Mouse (Mus musculus): ENCODE measurements around the gene Acads. TPM values are rescaled to one million over a fixed set of nuclear protein-coding genes. Genes with fewer than 3 reads are reported as not detected.

Gene Acads
- total and polyA plus RNA-seq, 3 experiments = 181 to 279 (median 208) TPM

DNA sequence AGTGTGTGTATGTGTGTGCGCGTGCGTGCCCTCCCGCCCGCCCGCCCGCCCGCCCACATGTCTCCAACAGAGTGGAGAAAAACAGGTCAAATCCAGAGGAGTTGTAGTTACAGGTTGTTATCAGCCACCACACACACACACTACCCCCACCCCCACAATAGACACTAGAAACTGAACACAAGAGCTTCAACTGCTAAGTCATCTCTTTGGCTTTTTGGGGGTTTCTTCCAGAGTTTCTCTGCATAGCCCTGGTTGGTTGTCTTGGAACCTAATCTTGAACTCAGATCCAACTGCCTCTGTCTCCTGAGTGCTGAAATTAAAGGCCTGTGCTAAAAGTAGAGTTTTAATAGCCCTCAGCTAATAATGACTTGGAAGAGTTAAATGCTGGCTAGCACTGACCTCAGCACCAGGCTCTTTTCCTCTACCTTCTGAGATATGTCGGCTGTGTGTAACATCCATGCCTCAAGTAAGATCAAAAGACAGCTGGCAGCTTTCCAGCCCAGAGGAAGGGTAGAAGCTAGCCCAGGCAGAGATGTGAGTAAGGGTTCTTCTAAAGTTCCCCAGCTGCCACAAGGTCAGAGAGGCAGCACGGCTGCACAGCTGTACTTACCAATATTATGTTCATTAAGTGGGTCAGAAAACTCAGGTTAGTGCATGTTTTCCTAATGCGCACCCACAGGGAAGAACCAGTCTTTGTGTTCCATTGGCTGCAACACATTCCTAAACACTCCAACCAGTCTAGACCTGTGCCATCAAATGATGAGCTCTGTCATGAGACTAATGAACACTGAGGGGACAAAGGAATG, 47.8 kb downstream of the Acads start:
- DNase-seq = peak; percentile 66

DNA sequence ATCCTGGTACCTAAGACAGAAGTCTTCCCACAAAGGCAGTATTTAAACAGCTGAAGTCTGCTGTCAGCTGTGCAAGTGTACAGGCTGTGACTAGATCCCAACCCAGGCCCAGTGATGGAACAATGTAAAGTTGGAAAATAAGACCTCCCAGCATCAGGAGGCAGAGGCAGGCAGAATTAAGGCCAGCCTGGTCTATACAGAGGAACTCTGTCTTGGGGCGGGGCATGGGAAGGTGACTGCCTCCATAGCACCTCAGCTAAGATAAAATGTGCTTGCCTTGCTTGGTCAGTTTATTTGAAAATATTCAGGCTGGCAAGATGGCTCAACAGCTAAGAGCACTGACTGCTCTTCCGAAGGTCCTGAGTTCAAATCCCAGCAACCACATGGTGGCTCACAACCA, 48.7 kb downstream of the Acads start:
- no peak for DNase-seq

DNA sequence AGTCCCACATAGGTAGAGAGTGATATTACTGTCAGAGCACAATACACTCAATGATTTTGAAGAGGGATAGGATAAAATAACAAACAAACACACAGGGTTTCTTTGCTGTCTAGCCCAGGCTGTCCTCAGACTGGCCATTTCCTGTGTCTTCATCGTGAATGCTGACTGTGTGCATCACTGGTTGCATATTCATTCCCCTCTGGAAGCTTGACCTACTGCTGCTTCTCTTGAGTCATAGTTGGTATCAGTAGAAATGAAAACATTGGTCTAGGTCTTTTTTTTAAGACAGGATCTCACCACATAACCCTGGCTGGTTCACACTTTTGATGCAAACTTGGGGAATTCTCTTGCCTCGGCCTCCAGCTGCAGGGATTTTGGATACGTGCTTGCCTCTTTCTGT, 49.5 kb downstream of the Acads start:
- peak; percentile 17 for DNase-seq

DNA sequence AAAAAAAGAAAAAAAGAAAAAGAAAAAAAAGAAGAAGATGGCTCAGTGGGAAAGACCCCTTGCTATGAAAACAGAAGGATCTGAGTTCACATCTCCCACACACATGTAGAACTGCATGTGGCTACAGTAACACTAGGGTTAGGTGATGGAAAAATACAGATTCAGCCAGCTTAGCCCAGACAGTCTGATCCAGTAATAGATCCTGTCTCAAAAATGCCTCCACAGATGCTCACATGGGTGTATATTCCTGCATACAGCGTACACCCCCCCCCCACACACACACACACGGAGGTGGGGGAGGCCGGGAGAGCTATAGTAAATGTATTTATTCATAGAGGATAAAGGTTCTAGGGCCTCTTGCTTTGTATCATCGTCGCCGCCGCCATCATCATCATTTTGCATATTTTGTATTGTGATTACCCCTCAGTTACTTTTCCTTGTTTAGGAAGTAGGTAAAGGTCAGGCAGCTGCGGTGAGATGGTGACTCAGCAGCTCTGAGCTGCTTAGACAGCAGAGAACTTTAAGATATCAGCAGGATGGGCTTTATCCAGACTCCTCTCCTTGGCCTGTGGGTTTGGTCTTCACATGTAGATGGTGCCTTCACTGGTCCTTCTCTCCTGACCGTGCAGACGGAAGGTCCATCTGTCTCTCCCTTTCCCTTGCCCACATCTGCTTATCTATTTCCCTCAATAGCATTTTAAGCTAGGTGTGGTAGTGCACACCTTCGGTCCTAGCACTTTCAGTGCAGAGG, 50.3 kb downstream of the Acads start:
- DNase-seq = peak; percentile 15

DNA sequence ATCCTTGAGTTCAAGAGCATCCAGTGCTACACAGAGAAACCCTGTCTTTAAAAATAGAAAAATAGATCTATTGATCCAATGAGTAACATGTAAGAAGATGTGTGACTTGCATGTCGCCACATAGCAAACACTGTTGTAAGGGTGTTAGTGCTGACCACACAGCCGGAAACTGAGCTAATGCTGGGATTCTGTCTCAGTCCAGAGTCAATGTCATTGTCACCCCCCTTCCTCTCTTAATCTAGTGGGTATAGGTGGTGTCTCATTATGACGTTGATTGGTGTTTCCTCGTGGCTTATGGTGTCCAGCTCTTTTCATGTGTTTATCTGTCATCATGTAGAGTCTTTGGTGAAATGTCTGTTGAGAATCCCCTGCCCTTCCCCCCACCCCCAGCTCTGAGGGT, 52.9 kb downstream of the Acads start:
- DNase-seq = no peak

DNA sequence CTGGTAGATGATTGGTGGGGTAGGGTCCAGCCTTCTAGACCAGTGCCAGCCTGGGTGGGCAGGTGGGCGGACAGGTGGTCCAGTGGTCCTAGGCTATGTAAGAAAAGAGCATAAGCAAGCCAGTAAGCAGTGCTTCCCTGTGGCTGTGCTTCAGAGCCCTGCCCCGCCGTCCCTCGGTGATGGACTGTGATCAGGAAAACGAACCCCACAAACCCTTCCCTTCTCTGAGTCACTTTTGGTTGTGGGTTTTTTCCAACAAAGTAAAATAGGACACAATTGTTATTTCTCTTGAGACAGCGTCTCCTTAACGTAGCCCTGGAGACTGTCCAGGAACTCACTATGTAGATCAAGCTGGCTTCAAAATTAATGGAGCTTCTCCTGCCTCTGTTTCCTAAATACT, 55.8 kb downstream of the Acads start:
- peak; percentile 59 for DNase-seq

DNA sequence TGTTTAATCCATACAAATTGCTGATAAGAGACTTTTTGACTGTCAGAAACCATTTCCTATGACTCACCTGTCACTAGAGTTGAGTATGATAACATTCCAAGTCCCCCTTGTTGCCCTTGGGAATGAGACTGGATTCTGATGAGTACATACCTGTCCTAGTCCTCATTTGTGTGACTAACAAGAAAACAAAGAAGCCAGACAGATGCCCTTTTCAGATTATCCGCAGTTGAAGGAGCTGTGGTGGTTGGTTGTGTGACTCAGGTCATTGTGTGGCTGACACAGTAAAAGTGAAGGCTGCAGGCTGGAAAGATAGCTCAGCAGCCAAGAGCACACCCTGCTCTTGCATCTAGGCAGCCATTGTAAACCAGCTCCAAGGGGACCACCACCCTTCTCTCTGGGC, 56.6 kb downstream of the Acads start:
- peak; percentile 63 for DNase-seq

DNA sequence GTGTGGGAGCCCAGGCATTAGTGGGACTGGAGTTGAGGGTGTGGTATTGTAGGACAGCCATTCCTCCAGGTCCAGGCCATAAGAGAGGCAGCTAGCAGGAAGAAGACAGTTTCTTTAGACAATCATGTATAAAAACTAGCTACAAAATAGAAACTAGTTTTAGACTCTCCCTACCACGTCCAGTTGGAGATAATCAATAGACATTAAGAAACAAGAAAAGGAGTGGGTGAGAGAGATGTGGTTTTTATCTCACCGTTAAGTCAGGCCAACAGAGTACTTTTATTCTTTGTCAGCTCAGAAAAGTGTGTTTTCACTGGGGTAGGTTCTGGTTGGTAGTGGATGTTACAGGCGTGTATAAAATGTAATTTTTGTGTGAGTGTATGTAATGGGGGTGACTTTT, 58.2 kb downstream of the Acads start:
- no peak for DNase-seq

Other genes with a start within 250 kb of the Acads start
- gene Oasl2, start 222.4 kb downstream of the Acads start, total RNA-seq (2021) = 10 to 100 TPM; 11.6 to 12.2 TPM
- gene Oasl2, start 222.4 kb downstream of the Acads start, polyA plus RNA-seq (2012; rRNA removed) = 7.6 and 7.7 TPM in 2 replicates
- gene Oasl1, start 196.1 kb downstream of the Acads start, total RNA-seq (2021) = 1 to 10 TPM in 1 of 2 experiments, under 1 TPM in 1; 0.98 to 1.3 TPM
- gene Oasl1, start 196.1 kb downstream of the Acads start, polyA plus RNA-seq (2012; rRNA removed) = 5.0 and 7.4 TPM in 2 replicates
- 10 to 100 TPM; 36.2 to 55.3 TPM for gene 2210016L21Rik, start 177.2 kb downstream of the Acads start, total RNA-seq (2021)
- gene 2210016L21Rik, start 177.2 kb downstream of the Acads start, polyA plus RNA-seq (2012; rRNA removed) = 24.5 and 28.1 TPM in 2 replicates
- under 1 TPM in 1 of 2 experiments, not detected in 1; 0.09 TPM for gene Hnf1a, start 148.3 kb downstream of the Acads start, total RNA-seq (2021)
- gene Hnf1a, start 148.3 kb downstream of the Acads start, polyA plus RNA-seq (2012; rRNA removed) = 0.03 TPM in 1 of 2 replicates, not detected in the other
- 10 to 100 TPM; 42.3 to 49.4 TPM for gene Sppl3, start 108.2 kb downstream of the Acads start, total RNA-seq (2021)
- 66.2 and 68.2 TPM in 2 replicates for gene Sppl3, start 108.2 kb downstream of the Acads start, polyA plus RNA-seq (2012; rRNA removed)
- gene Gm10401, start 21.1 kb downstream of the Acads start, total RNA-seq (2021) = not detected
- not detected in 2 replicates for gene Gm10401, start 21.1 kb downstream of the Acads start, polyA plus RNA-seq (2012; rRNA removed)
- gene Unc119b, start 15.6 kb upstream of the Acads start, total RNA-seq (2021) = 10 to 100 TPM; 32.0 to 44.8 TPM
- gene Unc119b, start 15.6 kb upstream of the Acads start, polyA plus RNA-seq (2012; rRNA removed) = 37.5 and 39.2 TPM in 2 replicates
- gene Mlec, start 38.8 kb upstream of the Acads start, total RNA-seq (2021) = 100 to 1,000 TPM; 165 to 185 TPM
- gene Mlec, start 38.8 kb upstream of the Acads start, polyA plus RNA-seq (2012; rRNA removed) = 74.7 and 96.9 TPM in 2 replicates
- 10 to 100 TPM; 37.7 to 57.1 TPM for gene Cabp1, start 75.0 kb upstream of the Acads start, total RNA-seq (2021)
- 45.7 and 61.7 TPM in 2 replicates for gene Cabp1, start 75.0 kb upstream of the Acads start, polyA plus RNA-seq (2012; rRNA removed)
- 10 to 100 TPM; 53.1 to 84.0 TPM for gene Pop5, start 116.5 kb upstream of the Acads start, total RNA-seq (2021)
- gene Pop5, start 116.5 kb upstream of the Acads start, polyA plus RNA-seq (2012; rRNA removed) = 194 and 250 TPM in 2 replicates
- 100 to 1,000 TPM; 225 to 258 TPM for gene Rnf10, start 153.6 kb upstream of the Acads start, total RNA-seq (2021)
- 212 and 287 TPM in 2 replicates for gene Rnf10, start 153.6 kb upstream of the Acads start, polyA plus RNA-seq (2012; rRNA removed)
- gene Coq5, start 160.3 kb upstream of the Acads start, total RNA-seq (2021) = 10 to 100 TPM; 52.5 to 68.0 TPM
- gene Coq5, start 160.3 kb upstream of the Acads start, polyA plus RNA-seq (2012; rRNA removed) = 14.6 and 15.7 TPM in 2 replicates
- gene Dynll1, start 181.7 kb upstream of the Acads start, total RNA-seq (2021) = 100 to 1,000 TPM; 220 to 347 TPM
- 38.0 and 45.1 TPM in 2 replicates for gene Dynll1, start 181.7 kb upstream of the Acads start, polyA plus RNA-seq (2012; rRNA removed)
- 10 to 100 TPM; 45.8 to 70.1 TPM for gene Srsf9, start 207.8 kb upstream of the Acads start, total RNA-seq (2021)
- 29.1 and 40.4 TPM in 2 replicates for gene Srsf9, start 207.8 kb upstream of the Acads start, polyA plus RNA-seq (2012; rRNA removed)
- 10 to 100 TPM; 21.1 to 24.0 TPM for gene Gatc, start 221.8 kb upstream of the Acads start, total RNA-seq (2021)
- 12.2 and 15.4 TPM in 2 replicates for gene Gatc, start 221.8 kb upstream of the Acads start, polyA plus RNA-seq (2012; rRNA removed)
- 10 to 100 TPM; 35.1 to 40.0 TPM for gene Triap1, start 221.9 kb upstream of the Acads start, total RNA-seq (2021)
- 7.9 and 8.6 TPM in 2 replicates for gene Triap1, start 221.9 kb upstream of the Acads start, polyA plus RNA-seq (2012; rRNA removed)
- gene Cox6a1, start 229.6 kb upstream of the Acads start, total RNA-seq (2021) = 1,000 to 10,000 TPM; 1,468 to 1,603 TPM
- 4,255 and 4,504 TPM in 2 replicates for gene Cox6a1, start 229.6 kb upstream of the Acads start, polyA plus RNA-seq (2012; rRNA removed)